Mouse (Mus musculus): ENCODE data around the gene Fam169b.

The Fam169b gene

GRCm38 (mm10) chr7:68395707-68396333 is 122.2 kb downstream of the Fam169b start:
- DNase-seq (ENCODE audit: extremely low read depth, low read depth, low spot score): no peak

GRCm38 (mm10) chr7:68400516-68400915 is 126.9 kb downstream of the Fam169b start:
- DNase-seq (ENCODE audit: extremely low read depth, low read depth, low spot score): no peak

DNA sequence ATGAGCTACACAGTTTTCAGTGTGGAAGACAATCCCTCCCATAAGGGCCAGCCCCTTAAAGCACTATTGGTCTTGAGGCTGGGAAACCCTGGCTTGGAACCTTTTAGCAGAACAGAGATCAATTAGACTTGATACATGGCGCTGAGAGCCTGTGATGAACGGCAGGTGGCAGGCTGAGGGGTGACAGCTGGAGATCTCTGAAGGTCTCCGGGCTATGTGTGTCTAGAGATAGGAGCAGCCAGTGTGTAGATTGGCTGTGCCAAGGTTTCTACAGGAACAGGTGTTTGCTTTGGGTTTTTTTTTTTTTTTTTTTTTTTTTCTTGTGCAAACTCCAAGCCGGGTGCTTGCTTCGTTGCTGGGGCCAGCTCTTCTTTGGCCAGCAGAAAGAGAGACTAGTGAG is 135.0 kb downstream of the Fam169b start:
- DNase-seq (ENCODE audit: extremely low read depth, low read depth, low spot score): no peak
